Mouse (Mus musculus) embryo, embryonic 10 days (tissue): Measurements from ENCODE around the gene Dcaf10.

ENCODE experiments used
- DNase-seq: peaks from one replicate; pipeline ENCODE4 v3.0.0-alpha.2; 2015; ENCODE audit warnings: low spot score

Dcaf10 gene

DNA sequence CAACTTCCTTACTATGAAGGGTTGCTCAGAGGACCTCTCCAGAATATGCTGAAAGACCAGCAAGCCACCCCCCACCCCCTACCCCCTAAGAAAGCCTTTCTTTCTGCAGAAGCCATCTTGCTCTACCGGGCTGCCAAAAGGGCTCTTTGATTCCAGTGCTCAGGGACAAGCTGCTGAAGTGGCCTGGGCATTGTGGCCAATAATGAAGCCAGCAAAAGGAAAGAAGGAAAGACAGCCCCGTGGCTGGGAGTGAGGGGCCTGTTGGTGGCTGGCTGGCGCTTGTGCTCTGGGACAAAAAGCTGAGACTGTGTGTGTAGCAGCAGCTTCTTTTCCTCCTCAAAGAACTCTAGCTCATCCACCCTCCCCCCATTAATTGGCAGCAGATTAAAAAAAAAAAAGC, 78.8 kb downstream of the Dcaf10 start:
- no peak for DNase-seq

DNA sequence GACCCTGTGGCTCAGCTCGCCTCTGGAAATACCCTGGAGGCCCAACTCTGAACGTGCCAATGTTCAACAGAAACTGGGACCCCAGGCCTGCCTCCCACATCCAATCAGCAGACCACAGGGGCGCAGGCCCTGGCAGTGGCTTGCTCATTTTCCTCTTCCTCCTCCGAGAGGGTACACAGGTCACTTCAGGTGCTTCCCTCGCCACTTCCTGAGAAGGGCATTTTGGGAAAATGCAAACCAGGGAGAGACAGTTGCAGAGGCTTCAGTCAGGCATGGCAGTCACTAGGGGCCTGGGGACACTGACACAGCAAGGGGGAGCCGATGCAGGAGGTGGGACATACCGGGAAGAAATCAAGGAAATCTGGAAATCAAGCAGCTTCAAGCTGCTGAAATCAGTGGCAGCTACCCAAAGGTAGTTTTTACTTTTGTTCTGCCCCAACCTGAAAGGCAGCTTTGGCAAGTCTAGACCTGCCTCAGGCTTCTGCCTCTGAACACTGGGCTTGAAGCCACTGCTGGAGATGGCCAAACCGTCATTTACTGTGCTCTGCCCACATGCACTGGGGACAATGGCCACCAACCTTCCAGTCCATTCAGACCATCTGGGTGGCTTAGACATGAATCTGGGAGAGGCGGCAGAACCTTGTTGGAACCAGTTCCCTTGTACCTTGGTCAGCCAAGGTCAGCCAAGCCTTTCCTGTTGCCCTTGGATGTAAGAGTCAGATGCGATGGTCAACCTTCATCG, 79.8 kb downstream of the Dcaf10 start:
- DNase-seq: no peak

DNA sequence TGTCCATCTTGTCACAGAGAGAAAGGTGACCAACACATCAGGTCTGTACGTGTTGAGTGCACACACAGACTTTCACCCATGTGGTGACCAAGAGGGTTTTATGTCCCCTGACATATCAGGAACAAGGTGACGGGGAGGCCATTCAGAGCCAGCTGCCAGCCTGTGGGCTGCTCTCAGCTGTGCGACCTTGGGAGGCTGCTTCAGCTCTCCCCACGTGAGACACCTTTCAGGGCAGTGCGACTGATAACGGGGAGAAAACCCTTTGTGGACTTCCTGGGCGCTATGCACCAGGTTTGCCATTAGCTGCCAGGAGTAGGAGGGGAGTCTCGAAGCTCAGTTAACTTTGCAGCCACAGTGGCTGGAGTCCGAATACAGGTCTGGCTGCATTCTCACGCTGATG, 80.7 kb downstream of the Dcaf10 start:
- DNase-seq: no peak

DNA sequence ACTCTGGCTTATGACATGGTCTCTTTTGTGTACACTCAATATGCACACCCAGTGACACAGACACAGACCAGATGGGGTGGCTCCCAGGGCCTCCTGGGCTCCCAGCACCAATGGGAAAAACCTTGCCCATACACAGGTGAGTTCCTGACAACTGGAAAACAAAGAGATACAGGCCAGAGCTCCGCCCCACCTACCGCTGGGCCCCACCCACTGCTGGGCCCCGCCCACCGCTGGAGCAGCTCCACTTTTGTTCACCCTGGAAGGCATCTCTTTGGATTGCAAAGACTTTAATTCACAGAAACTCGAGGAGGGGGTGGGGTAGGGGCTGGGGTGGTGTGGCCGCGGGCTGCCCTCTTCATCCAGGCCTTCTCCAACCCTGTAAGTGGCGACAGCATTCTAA, 81.5 kb downstream of the Dcaf10 start:
- no peak for DNase-seq

DNA sequence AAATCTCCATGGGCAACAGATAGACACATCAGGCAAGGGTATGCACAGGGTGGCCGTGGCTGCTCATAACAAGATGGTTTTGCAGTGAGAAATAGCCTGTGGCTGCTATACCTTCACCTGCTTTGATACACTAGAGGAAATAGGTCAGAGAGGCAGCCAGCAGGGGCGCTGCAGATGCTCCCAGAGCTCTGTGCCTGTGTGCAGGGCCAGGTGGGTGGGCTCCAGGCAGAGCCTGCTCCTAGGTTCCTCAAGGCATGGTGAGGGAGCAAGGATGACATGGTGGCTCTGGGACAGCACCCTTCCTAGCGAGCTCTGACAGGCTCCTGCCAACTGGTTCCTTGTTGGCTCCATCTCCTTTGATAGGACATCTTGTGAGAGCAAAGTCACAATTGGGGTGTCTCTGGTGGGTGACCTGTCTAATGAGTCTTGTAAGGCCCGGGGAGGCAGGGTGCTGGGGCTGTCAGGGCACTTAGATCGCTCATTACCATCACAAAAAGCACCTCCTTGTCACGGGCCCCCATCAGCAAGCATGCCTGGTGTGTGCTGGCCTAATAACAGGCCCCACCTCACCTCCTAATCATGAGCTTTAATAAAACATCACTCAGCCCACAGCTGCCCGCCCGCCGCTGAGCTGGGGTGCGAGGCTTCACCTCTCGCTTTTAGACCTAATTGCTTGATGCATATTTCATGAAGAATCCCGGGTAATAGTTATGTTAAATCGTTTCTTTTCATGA, 85.0 kb downstream of the Dcaf10 start:
- peak; percentile 64 for DNase-seq
